Mouse (Mus musculus) midbrain, embryonic 15.5 days (tissue): Measurements from ENCODE around the gene Ajap1. TPM values are rescaled to one million over a fixed set of nuclear protein-coding genes. Genes with fewer than 3 reads are reported as not detected.

Experiments used
- ATAC-seq: fragments of 200-750 bp; cut with Nextera tagmentation; replicated peaks from 2 replicates; pipeline ENCODE4 v1.8.0; 2017; ENCODE audit warnings: moderate TSS enrichment
- H3K27ac ChIP-seq: fragments of 300-500 bp; sonication (generic); 2 replicates; pipeline ENCODE4 v1.5.1; 2015; ENCODE audit warnings: mild to moderate bottlenecking, inconsistent platforms
- H3K27me3 ChIP-seq: fragments of 300-500 bp; sonication (generic); replicated peaks from 2 replicates; pipeline ENCODE4 v1.6.1; 2015; ENCODE audit warnings: inconsistent platforms
- H3K36me3 ChIP-seq: fragments of 300-500 bp; sonication (generic); replicated peaks from 2 replicates; pipeline ENCODE4 v1.6.1; 2015; ENCODE audit warnings: inconsistent platforms
- H3K4me1 ChIP-seq: fragments of 300-500 bp; sonication (generic); 2 replicates; pipeline ENCODE4 v1.6.1; 2015; ENCODE audit warnings: inconsistent platforms
- H3K4me2 ChIP-seq: fragments of 300-500 bp; sonication (generic); 2 replicates; pipeline ENCODE4 v1.6.1; 2015; ENCODE audit warnings: inconsistent platforms, mild to moderate bottlenecking, moderate library complexity
- H3K4me3 ChIP-seq: fragments of 300-500 bp; sonication (generic); 2 replicates; pipeline ENCODE4 v1.5.1; 2015; ENCODE audit warnings: mild to moderate bottlenecking, inconsistent platforms
- H3K9ac ChIP-seq: fragments of 300-500 bp; sonication (generic); 2 replicates; pipeline ENCODE4 v1.6.1; 2015; ENCODE audit warnings: mild to moderate bottlenecking, inconsistent platforms
- H3K9me3 ChIP-seq: fragments of 300-500 bp; sonication (generic); 2 replicates; pipeline ENCODE4 v1.6.1; 2016; ENCODE audit warnings: inconsistent platforms
- WGBS: fragments of 180-500 bp; shearing (Covaris S2); methylation state at CpG from one replicate; pipeline ENCODE4 v1.1.7; 2015; ENCODE audit warnings: mixed read lengths; 5-methylcytosine and 5-hydroxymethylcytosine counted together
- polyA plus RNA-seq: library from polyadenylated mRNA; unstranded; fragments of >200 nt; fragmentation: Nextera tagmentation; extraction: Ambion mirVana; gene quantifications from 2 replicates; pipeline ENCODE4 v1.2.1, GENCODE M21; 2015

The Ajap1 gene
- polyA plus RNA-seq, 1 experiment from 2014 or later: 13.2 TPM

DNA sequence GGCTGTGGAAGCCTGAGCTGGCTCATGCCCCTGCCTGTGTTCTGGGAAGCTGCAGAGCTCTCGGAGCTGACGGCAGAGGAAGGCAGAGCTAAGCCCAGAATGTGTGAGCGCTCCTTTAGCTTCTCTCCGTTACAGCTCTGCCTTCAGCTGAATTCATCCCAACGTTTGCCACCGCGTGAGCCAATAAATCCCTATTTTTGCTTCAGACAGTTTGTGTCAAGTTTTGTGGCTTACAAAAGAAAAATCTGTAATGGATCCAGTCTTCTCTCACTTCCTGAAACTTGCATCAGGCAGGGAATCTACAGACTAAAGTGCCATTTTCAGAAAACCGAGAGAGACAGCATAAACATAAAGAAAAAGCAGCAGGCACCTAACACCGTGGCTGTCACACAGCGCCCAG, 154.8 kb downstream of the Ajap1 start:
- H3K9ac ChIP-seq: no peak overlapping the region
- no peaks in the 10 kb centered on the region for H3K27me3 ChIP-seq
- no peak overlapping the region for H3K4me3 ChIP-seq
- no peak overlapping the region for H3K4me2 ChIP-seq
- H3K36me3 ChIP-seq: no peaks in the 10 kb centered on the region
- 0 out of 2 replicates have a peak, but pooled peaks cover 3% of the 10 kb centered on the region for H3K4me1 ChIP-seq
- ATAC-seq: no peak
- H3K27ac ChIP-seq: no peak overlapping the region
- 66% methylated on average over 10 of the region's 10 CpGs for WGBS
- no peaks in the 10 kb centered on the region for H3K9me3 ChIP-seq
